Mouse (Mus musculus) lung, embryonic 14.5 days (tissue): ENCODE measurements around the gene Actr2. TPM values are rescaled to one million over a fixed set of nuclear protein-coding genes. Genes with fewer than 3 reads are reported as not detected.
A peak's percentile ranks its signal among the peaks of the same experiment; 100 is the strongest.

Source experiments
- ATAC-seq: fragments of 200-750 bp; cut with Nextera tagmentation; 2 replicates; pipeline ENCODE4 v1.8.0; 2017; ENCODE audit warnings: mild to moderate bottlenecking, moderate TSS enrichment, moderate library complexity; ENCODE audit not compliant: insufficient read depth
- DNase-seq: peaks from one replicate; pipeline ENCODE4 v3.0.0-alpha.2; 2015
- H3K27ac ChIP-seq: fragments of 300-500 bp; sonication (generic); 2 replicates; pipeline ENCODE4 v1.5.1; 2014; ENCODE audit warnings: low read depth, mild to moderate bottlenecking, moderate library complexity
- H3K27me3 ChIP-seq: fragments of 300-500 bp; sonication (generic); 2 replicates; pipeline ENCODE4 v1.6.1; 2014; ENCODE audit warnings: low read length, control low read depth; ENCODE audit not compliant: insufficient read depth
- H3K36me3 ChIP-seq: fragments of 300-500 bp; sonication (generic); 2 replicates; pipeline ENCODE4 v1.6.1; 2014; ENCODE audit warnings: control low read depth; ENCODE audit not compliant: insufficient read depth
- H3K4me1 ChIP-seq: fragments of 300-500 bp; sonication (generic); 2 replicates; pipeline ENCODE4 v1.6.1; 2014; ENCODE audit warnings: antibody characterized with exemption, control low read depth; ENCODE audit not compliant: insufficient read depth
- H3K4me2 ChIP-seq: fragments of 300-500 bp; sonication (generic); 2 replicates; pipeline ENCODE4 v1.6.1; 2014; ENCODE audit warnings: mild to moderate bottlenecking
- H3K4me3 ChIP-seq: fragments of 300-500 bp; sonication (generic); 2 replicates; pipeline ENCODE4 v1.5.1; 2014; ENCODE audit warnings: low read depth, low read length
- H3K9ac ChIP-seq: fragments of 300-500 bp; sonication (generic); 2 replicates; pipeline ENCODE4 v1.6.1; 2014
- H3K9me3 ChIP-seq: fragments of 300-500 bp; sonication (generic); 2 replicates; pipeline ENCODE4 v1.6.1; 2016; ENCODE audit warnings: low read depth, low read length, control low read depth
- CTCF ChIP-seq: IDR thresholded peaks from 2 replicates; pipeline ENCODE4 v1.5.1; 2016; ENCODE audit warnings: antibody characterized with exemption, low read depth
- WGBS: fragments of 180-500 bp; shearing (Covaris S2); extraction: QIAGEN DNeasy Blood & Tissue Kit; methylation state at CpG from one replicate; pipeline ENCODE4 v1.1.7; 2014; 5-methylcytosine and 5-hydroxymethylcytosine counted together
- polyA plus RNA-seq: library from polyadenylated mRNA; unstranded; fragments of >200 nt; fragmentation: Nextera tagmentation; extraction: Ambion mirVana; gene quantifications from 2 replicates; pipeline ENCODE4 v1.2.1, GENCODE M21; 2014

The Actr2 gene
- polyA plus RNA-seq, 1 experiment from 2014 or later: 65.9 TPM

GRCm38 (mm10) chr11:20085635-20086034, 27.1 kb downstream of the Actr2 start:
- Histone ChIP-seq H3K36me3 (peaks cover 51% of the 10 kb centered on the region), H3K9ac (no peak overlapping the region), H3K4me2 (no peak overlapping the region), H3K9me3 (no peaks in the 10 kb centered on the region), H3K27me3 (no peaks in the 10 kb centered on the region), H3K4me1 (no peaks in the 10 kb centered on the region), H3K4me3 (no peak overlapping the region), H3K27ac (no peak overlapping the region)
- TF ChIP-seq CTCF: no peak
- DNase-seq: no peak
- 87% methylated on average over 2 of the region's 2 CpGs for WGBS
- no peak for ATAC-seq

GRCm38 (mm10) chr11:20075415-20075814, 37.3 kb downstream of the Actr2 start:
- DNase-seq: no peak
- Histone ChIP-seq H3K4me3 (no peak overlapping the region), H3K4me2 (no peak overlapping the region), H3K27me3 (no peaks in the 10 kb centered on the region), H3K36me3 (peaks cover 85% of the 10 kb centered on the region), H3K9me3 (no peaks in the 10 kb centered on the region), H3K27ac (no peak overlapping the region), H3K9ac (no peak overlapping the region), H3K4me1 (no peaks in the 10 kb centered on the region)
- no peak for ATAC-seq
- 72% methylated on average over 1 of the region's 1 CpGs for WGBS
- no peak for TF ChIP-seq CTCF

GRCm38 (mm10) chr11:20072826-20073225, 39.9 kb downstream of the Actr2 start:
- H3K4me1 ChIP-seq: no peaks in the 10 kb centered on the region
- no peak overlapping the region for H3K4me2 ChIP-seq
- H3K4me3 ChIP-seq: no peak overlapping the region
- no peak overlapping the region for H3K27ac ChIP-seq
- TF ChIP-seq CTCF: no peak
- no peaks in the 10 kb centered on the region for H3K9me3 ChIP-seq
- H3K36me3 ChIP-seq: peaks cover 76% of the 10 kb centered on the region
- no peak for DNase-seq
- H3K9ac ChIP-seq: no peak overlapping the region
- no peak for ATAC-seq
- 89% methylated on average over 5 of the region's 5 CpGs for WGBS
- no peaks in the 10 kb centered on the region for H3K27me3 ChIP-seq

GRCm38 (mm10) chr11:20072174-20072573, 40.5 kb downstream of the Actr2 start:
- DNase-seq: peak; percentile 81
- peaks cover 70% of the 10 kb centered on the region for H3K36me3 ChIP-seq

GRCm38 (mm10) chr11:20068346-20069004, 44.2 kb downstream of the Actr2 start:
- 94% methylated on average over 6 of the region's 6 CpGs for WGBS
- Histone ChIP-seq H3K36me3 (peaks cover 66% of the 10 kb centered on the region), H3K9ac (no peak overlapping the region), H3K9me3 (no peaks in the 10 kb centered on the region), H3K4me3 (no peak overlapping the region), H3K4me2 (no peak overlapping the region), H3K27ac (no peak overlapping the region), H3K27me3 (no peaks in the 10 kb centered on the region), H3K4me1 (no peaks in the 10 kb centered on the region)
- no peak for ATAC-seq
- no peak for DNase-seq
- TF ChIP-seq CTCF: no peak

More at GRCm38 (mm10) chr11:20072174-20072573, 40.5 kb downstream of the Actr2 start:
- H3K4me2 ChIP-seq: no peak overlapping the region
- H3K4me1 ChIP-seq: no peaks in the 10 kb centered on the region
- peak; percentile 65 for TF ChIP-seq CTCF
- no peak overlapping the region for H3K9ac ChIP-seq
- ATAC-seq: no peak
- no peaks in the 10 kb centered on the region for H3K27me3 ChIP-seq
- 65% methylated on average over 3 of the region's 3 CpGs for WGBS
- no peaks in the 10 kb centered on the region for H3K9me3 ChIP-seq
- no peak overlapping the region for H3K27ac ChIP-seq
- no peak overlapping the region for H3K4me3 ChIP-seq

- no peak overlapping the region for H3K4me2 ChIP-seq
- no peaks in the 10 kb centered on the region for H3K9me3 ChIP-seq
- H3K4me3 ChIP-seq: no peak overlapping the region
- peaks cover 59% of the 10 kb centered on the region for H3K36me3 ChIP-seq
- H3K9ac ChIP-seq: no peak overlapping the region
- H3K27me3 ChIP-seq: no peaks in the 10 kb centered on the region
- ATAC-seq (no peak), DNase-seq (peak; percentile 58)
- H3K27ac ChIP-seq: no peak overlapping the region
- peak; percentile 28 for TF ChIP-seq CTCF
- H3K4me1 ChIP-seq: no peaks in the 10 kb centered on the region
- WGBS: 38% methylated on average over 1 of the region's 1 CpGs
These were observed 45.2 kb downstream of the Actr2 start for GRCm38 (mm10) chr11:20067521-20067920.

GRCm38 (mm10) chr11:20066106-20066505, 46.6 kb downstream of the Actr2 start:
- Histone ChIP-seq H3K4me1 (no peaks in the 10 kb centered on the region), H3K4me2 (no peak overlapping the region), H3K27me3 (no peaks in the 10 kb centered on the region), H3K9ac (no peak overlapping the region), H3K9me3 (no peaks in the 10 kb centered on the region), H3K4me3 (no peak overlapping the region), H3K27ac (no peak overlapping the region), H3K36me3 (peaks cover 46% of the 10 kb centered on the region)
- no peak for TF ChIP-seq CTCF
- ATAC-seq: no peak
- no peak for DNase-seq
- 100% methylated on average over 1 of the region's 1 CpGs for WGBS
